Mouse (Mus musculus) yolk sac, embryonic 10.5 days (tissue): ENCODE results near the gene Pes1.

Source experiments
- DNase-seq: peaks from one replicate; pipeline ENCODE4 v3.0.0-alpha.2; 2017; ENCODE audit warnings: low spot score

Pes1 gene

DNA sequence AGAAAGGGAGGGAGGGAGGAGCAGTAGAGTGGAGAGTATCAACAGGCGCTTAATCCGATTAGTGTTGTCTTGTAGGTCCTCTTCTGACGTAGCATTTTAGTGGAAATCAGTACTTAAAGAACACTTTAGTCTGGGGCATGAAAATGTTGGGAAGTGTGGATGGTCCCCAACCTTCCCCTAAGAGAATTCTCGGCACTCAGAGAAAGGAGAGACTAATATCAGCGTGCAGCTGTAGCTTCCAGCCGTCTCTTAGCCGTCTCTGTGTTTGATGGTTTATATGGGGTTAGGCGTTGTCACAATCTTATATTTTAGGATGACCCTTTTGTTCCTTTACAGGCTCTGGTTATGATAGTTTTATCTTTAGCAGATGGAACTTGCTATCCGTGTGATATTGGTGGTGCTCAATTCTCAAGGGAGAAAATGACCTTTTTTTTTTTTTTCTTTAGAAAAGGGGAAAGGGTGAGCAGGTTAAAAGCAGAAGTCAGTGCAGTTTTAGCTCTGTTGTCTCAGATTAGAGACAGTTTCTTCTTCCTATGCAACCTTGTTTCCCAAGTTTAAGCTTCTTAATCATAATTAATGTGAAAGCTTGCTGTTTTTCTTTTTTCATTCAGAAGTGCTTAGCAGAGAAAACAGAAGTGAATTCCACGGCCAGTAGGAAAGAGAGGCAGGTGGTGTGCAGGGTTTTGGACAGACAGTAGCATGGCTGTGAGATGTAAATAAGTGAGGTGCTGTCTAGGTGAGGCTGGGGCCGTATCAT, 819 bp downstream of the Pes1 start:
- DNase-seq, result no peak

DNA sequence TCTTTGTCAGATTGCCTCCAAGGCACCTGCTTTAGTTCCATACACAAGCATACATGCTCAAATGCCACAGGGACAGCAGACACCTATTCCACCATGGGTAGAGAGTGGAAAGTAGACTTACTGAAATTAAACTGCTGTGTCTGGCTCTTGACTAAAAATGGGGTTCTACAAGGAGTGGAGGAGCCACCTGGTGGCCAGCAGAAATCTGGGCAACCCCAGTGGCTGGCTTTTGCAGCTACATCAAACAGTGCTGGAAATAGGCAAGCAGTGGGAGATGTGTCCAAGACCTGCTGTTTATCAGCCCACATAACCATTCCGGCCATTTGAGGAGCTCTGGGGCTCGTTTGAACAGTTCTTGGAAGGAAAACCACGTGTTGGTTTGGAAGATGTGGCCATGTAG, 6.1 kb downstream of the Pes1 start:
- DNase-seq, result no peak

GRCm38 (mm10) chr11:3970361-3970760, 6.6 kb downstream of the Pes1 start:
- no peak for DNase-seq

- DNase-seq, result no peak
Observed at GRCm38 (mm10) chr11:3973081-3973480, 9.3 kb downstream of the Pes1 start.

GRCm38 (mm10) chr11:3974311-3974710, 10.5 kb downstream of the Pes1 start:
- DNase-seq, result no peak

- no peak for DNase-seq
Observed at GRCm38 (mm10) chr11:3976678-3977077, 12.9 kb downstream of the Pes1 start, which contains the start of gene 4930556J24Rik. Gene 4930556J24Rik (minus strand): TSS chr11:3976778.

DNA sequence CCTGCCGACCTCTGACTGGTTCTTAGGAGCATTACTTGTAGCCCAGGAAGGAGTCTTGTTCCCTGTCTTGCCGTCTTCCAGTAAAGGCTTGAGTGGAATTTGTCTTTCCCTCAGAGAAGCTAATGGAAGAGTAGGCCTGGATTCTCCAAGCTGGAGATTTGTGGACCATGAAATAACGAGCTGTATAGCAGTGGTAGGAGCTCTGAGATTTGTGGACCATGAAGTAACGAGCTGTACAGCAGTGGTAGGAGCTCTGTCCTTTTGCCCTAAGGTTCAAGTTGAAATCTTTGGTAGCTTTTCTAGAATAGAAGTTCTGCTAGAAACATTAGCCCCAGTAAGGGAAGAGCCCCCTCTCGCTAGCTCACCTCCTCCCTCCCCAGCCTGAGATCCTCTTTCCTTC, 14.6 kb downstream of the Pes1 start:
- no peak for DNase-seq

DNA sequence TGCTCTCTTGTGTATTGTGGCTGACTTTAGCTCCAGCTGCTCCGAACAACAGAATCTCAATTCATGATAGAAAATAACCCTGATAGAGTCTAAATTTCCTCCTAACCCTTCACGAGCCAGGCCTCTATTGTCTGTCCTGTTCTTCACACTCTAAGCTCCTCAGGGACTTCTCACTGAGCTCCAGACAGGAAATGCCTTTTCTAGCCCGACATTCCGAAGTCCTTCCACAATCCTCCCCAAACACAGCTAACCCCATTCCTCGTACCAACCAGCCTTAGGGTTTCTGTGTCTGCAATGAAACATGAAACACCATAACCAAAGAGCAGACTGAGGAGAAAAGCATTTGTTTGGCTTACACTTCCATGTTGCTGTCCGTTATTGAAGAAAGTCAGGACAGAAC, 17.8 kb downstream of the Pes1 start:
- DNase-seq, result no peak

GRCm38 (mm10) chr11:3982275-3983209, 18.8 kb downstream of the Pes1 start:
- peak; percentile 53 for DNase-seq

- peak; percentile 77 for DNase-seq
Observed at GRCm38 (mm10) chr11:3983291-3983862, 19.6 kb downstream of the Pes1 start, which contains the start of gene Gal3st1. Gene Gal3st1 (plus strand): TSS chr11:3983636.

DNA sequence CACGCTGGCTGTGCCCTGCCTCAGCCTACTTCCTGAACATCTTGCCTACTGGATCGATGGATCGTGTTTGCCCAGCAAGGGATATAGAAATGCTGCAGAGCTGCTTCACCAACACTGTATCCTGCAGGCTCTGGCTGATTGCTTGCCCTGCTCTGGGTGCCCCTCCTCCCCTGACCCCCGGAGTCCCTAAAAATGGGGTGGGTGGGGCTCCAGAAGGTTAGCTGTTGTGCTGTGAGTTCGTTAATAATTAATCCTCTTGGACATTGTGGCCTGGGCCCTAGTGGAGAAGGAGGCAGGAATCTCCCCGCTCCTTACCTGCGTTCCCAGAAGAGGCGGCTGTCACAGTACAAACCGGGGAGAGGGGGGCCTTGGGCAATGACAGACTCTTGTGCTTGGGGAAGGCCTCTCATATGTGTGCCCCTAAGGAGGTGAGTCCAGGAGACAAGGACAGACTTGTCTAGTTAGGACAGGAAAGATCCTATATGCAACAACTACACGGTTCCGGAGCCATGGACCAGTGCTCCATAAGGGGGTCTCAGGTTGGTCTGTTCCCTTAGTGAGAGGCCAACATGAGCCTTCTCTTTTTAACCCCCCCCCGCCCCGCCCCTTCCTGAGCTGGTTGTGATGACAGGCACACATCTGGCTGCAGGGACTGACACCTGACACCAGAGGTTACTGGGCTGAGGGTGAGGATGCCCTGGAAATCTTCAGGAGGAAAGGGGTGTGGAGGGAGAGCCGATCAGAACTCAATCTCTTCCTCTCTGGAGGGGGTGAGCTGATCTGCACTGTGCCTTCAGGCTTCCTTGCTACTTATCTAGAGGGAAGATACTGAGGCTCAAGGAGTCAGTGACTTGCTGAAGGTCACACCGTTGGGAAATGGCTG, 20.3 kb downstream of the Pes1 start:
- DNase-seq, result peak; percentile 80

DNA sequence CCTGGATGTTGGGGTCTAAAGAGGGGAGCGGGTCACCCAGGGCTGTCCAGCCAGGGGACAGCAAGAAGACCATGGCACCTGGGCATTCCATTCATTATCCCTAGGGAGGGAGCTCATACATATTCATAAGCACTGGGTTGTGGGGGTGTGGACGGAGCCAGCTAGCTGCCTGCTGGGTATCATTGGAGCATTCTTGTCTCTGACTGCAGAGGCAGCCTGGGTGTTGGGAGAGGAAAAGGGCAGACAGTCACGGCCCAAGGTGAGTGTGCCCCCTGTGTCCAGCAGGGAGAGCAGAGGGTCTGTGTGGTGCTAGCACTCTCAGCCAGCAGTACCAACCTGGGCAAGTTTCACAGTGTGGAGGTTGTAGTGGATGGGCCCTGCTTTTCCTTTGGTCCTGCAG, 26.0 kb downstream of the Pes1 start:
- no peak for DNase-seq

DNA sequence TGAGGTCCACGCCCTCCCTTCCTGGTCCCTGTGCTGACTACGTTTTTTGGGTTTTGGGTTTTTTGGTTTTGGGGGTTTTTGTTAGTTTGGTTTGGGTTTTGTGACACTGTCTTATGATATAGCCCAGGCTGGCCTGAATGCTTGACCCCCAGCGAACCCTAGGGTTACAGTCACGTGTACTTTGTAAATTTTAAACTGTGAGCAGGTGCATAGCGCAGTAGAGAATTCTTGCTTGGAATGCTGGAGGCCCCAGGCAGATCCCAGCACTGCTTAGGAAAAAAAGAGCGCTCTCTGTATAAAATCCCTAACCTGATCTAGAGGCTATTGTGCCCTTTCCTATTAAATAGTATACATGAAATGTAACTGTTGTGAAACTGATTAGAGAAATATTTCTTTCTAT, 29.4 kb downstream of the Pes1 start:
- no peak for DNase-seq

DNA sequence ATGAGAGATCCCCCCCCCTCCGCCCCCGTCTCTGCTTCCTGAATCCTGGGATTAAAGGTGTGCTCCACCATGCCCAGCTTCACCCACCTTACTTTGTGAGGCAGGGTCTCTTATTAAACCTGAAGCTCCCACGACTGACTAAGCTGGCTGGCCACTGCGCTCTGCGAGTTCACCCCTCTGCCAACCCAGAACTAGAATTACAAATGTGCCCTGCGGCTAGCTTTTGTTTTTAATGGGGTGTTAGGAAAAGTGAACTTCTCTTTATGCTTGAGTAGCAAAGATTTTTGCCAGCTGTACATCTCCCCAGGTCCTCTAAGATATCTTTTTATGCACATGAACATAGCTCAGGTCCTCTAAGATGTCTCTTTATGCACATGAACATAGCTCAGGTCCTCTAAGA, 30.1 kb downstream of the Pes1 start:
- DNase-seq, result no peak

GRCm38 (mm10) chr11:3995511-3995910, 31.7 kb downstream of the Pes1 start:
- no peak for DNase-seq

DNA sequence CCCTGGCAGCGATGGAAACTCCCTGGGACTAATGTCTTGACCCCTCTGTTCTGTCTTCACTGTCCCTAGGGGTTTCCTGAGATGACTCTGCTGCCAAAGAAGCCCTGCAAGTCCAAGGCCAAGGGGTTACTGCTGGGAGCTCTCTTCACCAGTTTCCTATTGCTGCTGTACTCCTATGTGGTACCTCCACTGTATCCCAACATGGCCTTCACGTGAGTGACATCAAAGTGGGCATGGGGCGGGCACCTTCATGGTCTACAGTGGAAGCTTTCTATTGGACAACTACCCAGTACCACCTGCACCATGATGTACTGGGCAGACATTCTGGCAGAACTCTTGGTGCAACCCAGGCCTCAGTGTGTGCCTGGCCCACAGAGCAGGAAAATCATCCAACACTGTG, 33.1 kb downstream of the Pes1 start:
- DNase-seq, result no peak

DNA sequence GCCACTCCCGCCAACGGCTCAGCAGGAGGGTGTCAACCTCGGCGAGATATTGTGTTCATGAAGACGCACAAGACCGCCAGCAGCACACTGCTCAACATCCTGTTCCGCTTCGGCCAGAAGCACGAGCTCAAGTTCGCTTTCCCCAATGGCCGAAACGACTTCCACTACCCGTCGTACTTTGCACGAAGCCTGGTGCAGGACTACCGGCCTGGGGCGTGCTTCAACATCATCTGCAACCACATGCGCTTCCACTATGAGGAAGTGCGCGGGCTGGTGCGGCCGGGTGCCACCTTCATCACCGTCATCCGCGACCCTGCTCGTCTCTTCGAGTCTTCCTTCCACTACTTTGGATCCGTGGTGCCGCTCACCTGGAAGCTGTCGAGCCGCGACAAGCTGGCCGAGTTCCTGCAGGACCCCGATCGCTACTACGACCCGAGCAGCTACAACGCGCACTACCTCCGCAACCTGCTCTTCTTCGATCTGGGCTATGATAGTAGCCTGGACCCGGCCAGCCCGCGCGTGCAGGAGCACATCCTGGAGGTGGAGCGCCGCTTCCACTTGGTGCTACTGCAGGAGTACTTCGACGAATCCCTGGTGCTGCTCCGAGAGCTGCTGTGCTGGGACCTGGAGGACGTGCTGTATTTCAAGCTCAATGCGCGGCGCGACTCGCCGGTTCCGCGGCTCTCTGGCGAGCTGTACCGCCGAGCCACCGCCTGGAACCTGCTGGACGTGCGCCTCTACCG, 34.4 kb downstream of the Pes1 start:
- no peak for DNase-seq

- DNase-seq, result no peak
Observed at GRCm38 (mm10) chr11:3999547-3999946, 35.8 kb downstream of the Pes1 start.

DNA sequence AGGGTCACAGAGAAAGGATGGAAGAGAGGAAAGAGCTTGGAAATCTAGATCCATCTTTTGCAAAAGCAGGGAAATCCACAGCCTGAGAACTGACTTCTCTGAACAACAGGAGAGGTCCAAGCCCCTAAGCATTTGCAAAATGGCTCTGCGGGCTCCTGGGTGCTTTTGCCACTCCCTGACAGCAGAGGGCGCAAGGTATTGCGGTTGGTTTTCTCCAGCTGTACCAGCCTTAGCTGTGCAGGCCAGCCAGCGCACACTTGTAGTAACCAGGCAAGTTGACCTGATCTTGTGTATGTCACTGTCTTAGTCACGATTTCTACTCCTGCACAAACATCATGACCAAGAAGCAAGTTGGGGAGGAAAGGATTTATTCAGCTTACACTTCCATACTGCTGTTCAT, 37.8 kb downstream of the Pes1 start:
- DNase-seq, result peak; percentile 67

DNA sequence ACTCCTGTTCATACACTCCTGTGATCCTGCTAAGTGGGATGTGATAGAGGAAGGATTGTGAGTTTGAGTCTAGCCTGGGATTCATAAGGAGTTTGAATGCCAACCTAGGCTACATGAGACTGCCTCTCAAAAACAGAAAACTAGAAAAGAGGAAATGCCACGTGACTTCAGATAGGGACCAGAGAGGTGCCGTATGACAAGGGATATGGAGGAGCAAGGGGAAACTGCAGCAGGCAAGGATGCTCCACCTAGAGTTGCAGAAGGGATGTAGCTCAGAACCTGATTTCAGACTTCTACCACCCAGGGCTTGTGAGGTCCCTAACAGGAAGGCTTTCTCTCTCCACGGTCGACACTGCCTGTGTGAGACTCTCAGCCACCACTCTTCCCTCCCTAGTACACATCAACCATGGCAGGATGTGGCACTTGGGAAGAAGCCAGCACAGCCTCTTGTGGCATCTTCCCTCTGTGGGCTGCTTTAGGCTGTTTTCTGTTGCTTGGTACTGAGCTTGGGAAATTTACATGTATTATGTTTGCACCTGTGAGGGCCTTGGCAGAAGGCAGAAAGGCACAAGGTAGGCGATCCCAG, 41.5 kb downstream of the Pes1 start:
- DNase-seq, result no peak

DNA sequence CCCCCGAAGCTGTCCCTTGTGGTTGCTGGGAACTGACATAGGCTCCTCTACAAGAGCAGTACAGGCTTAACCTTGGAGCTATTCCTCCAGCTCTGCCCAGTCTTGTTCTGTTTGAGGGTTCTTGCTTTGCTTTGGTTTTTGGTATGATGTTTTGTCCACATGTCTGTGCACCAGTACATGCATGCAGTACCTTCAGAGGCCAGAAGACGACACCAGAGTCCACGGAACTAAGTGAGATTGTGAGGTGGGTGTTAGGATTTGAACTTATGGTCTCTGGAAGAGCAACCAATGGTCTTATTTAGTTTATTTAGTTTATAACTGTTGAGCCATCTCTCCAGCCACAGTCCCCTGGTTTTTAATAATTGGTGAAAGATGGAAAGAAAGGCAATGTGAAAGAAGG, 42.7 kb downstream of the Pes1 start:
- DNase-seq, result no peak
